Mouse (Mus musculus): ENCODE data around the gene Neo1. TPM values are rescaled to one million over a fixed set of nuclear protein-coding genes. Genes with fewer than 3 reads are reported as not detected.

Neo1 gene
- total and polyA plus RNA-seq, 3 experiments = 0.85 to 2.1 (median 1.4) TPM

- H3K9ac ChIP-seq (ENCODE audit: insufficient read depth, low read depth) = no peak overlapping the region
- no peak for DNase-seq (ENCODE audit: extremely low read depth)
- in situ Hi-C loops (cut with MboI; ENCODE audit: low pct_ligation_motif_present, low pct_unique_long_range_greater_than_20kb, low sequenced_read_pairs) (no loop called here), dilution Hi-C loops (cut with MboI; ENCODE audit: extremely low pct_ligation_motif_present, extremely low pct_unique_long_range_greater_than_20kb, low sequenced_read_pairs) (no loop called here)
- H3K4me1 ChIP-seq (ENCODE audit: control insufficient read depth in 1 of 2, insufficient read depth in 2 of 2) = peaks cover 0 to 26% of the 10 kb centered on the region in 2 experiments; a peak in 2 of 4 replicates
- TF ChIP-seq ZKSCAN1 (IDR thresholded peaks at IDR 0.05; ENCODE audit: borderline replicate concordance, low read depth, low read length) (no peak), E2F4 (IDR thresholded peaks at IDR 0.05; ENCODE audit: insufficient replicate concordance, low read depth, low read length) (no peak), ETS1 (conservative IDR thresholded peaks at IDR 0.05; ENCODE audit: low read depth, low read length) (no peak), MAX (IDR thresholded peaks at IDR 0.05; ENCODE audit: low read length) (no peak), NRF1 (IDR thresholded peaks at IDR 0.05; ENCODE audit: low read depth, low read length) (no peak), BHLHE40 (IDR thresholded peaks at IDR 0.05; ENCODE audit: low read depth, low read length) (no peak), IRF4 (IDR thresholded peaks at IDR 0.05; ENCODE audit: low read depth, low read length) (no peak), MAFK (IDR thresholded peaks at IDR 0.05; ENCODE audit: insufficient replicate concordance, low read length) (no peak), MEF2A (IDR thresholded peaks at IDR 0.05; ENCODE audit: borderline replicate concordance, low read depth, low read length) (no peak)
- no peak overlapping the region for H3K4me2 ChIP-seq (ENCODE audit: insufficient read depth, low read depth, poor library complexity, severe bottlenecking)
- H3K36me3 ChIP-seq (replicated peaks in 1 of 2; ENCODE audit: control insufficient read depth in 1 of 2, insufficient read depth in 1 of 2, low read length in 1 of 2) = no peaks in the 10 kb centered on the region
- H3K9me3 ChIP-seq (replicated peaks; ENCODE audit: low read length) = no peaks in the 10 kb centered on the region
- no peaks in the 10 kb centered on the region for H3K79me2 ChIP-seq (replicated peaks; ENCODE audit: control insufficient read depth, extremely low read depth, insufficient read depth, poor library complexity, severe bottlenecking)
- no peak overlapping the region for H3K4me3 ChIP-seq (replicated peaks in 1 of 3; ENCODE audit: low read depth in 2 of 3, low read length in 2 of 3, poor library complexity in 1 of 3)
- no peak overlapping the region for H3K27ac ChIP-seq (ENCODE audit: insufficient read depth, low read depth)
- no peaks in the 10 kb centered on the region for H3K27me3 ChIP-seq (replicated peaks)
Measured at GRCm38 (mm10) chr9:58829627-58830026, 206.6 kb downstream of the Neo1 start.

Other genes starting within 250 kb of the Neo1 start
- not detected in 2 replicates for gene Hcn4, start 213.0 kb downstream of the Neo1 start, total RNA-seq (2012; rRNA removed)
- gene Hcn4, start 213.0 kb downstream of the Neo1 start, total RNA-seq (2014; rRNA removed) = not detected in 2 replicates
- 0.04 TPM in 1 of 2 replicates, not detected in the other for gene Hcn4, start 213.0 kb downstream of the Neo1 start, polyA plus RNA-seq (2012; ENCODE audit: insufficient read length, low read depth)